Mouse (Mus musculus): ENCODE measurements around the gene Igfbp1. TPM values are rescaled to one million over a fixed set of nuclear protein-coding genes. Genes with fewer than 3 reads are reported as not detected.

Igfbp1 gene
- 339 and 343 TPM in 2 replicates for polyA plus RNA-seq (2015; fragmentation: Nextera tagmentation; extraction: Ambion mirVana)

DNA sequence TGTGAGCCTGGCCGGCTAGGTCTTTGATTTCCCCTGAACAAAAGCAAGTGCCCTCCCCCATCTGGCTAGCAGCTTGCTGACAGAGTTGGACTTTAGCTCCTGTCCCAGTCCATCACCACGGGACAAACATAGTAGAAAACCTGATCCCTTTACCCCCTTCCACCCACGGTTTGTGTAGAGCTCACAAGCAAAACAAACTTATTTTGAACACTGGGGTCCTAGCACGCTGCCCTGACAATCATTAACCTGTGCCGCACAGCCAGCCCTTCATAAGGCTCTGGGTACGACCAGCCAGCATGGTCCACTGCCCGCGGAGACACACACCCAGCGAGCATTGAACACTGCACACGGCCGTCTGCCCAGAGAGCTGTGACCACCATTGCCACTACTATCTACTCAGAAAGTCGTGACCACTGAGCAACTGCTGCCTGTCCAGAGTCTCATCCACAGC is at the start of gene Igfbp1:
Gene Igfbp1 (plus strand): TSS at position 292 of the 451 bp plus-strand sequence.
- WGBS (ENCODE audit: insufficient replicate concordance), result 46% methylated on average over 12 of the region's 12 CpGs
- Histone ChIP-seq H3K4me2 (ENCODE audit: low read depth, low read length) (peak within 1 kb of the TSS; percentile 39; the same call in 1 of the 2 replicates), H3K27ac (ENCODE audit: low read length) (peak within 1 kb of the TSS; percentile 69)

GRCm38 (mm10) chr11:7147945-7148344 is 49.6 kb upstream of the Igfbp1 start:
- Histone ChIP-seq H3K27ac (ENCODE audit: low read length) (no peak overlapping the region), H3K9ac (ENCODE audit: low read depth, low read length) (no peak overlapping the region), H3K4me2 (ENCODE audit: low read depth, low read length) (no peak overlapping the region), H3K4me3 (ENCODE audit: low read depth, low read length) (no peak overlapping the region), H3K9me3 (replicated peaks; ENCODE audit: control insufficient read depth, low read length) (no peaks in the 10 kb centered on the region), H3K36me3 (ENCODE audit: control insufficient read depth, insufficient read depth) (no peaks in the 10 kb centered on the region), H3K27me3 (ENCODE audit: control insufficient read depth, insufficient read depth, low read depth, low read length) (no peaks in the 10 kb centered on the region), H3K4me1 (ENCODE audit: control insufficient read depth, low read depth, low read length) (no peaks in the 10 kb centered on the region; the same call in 1 of the 2 replicates)
- WGBS (ENCODE audit: insufficient replicate concordance), result 58% methylated on average over 7 of the region's 7 CpGs
- no peak for ATAC-seq (ENCODE audit: low read depth)

More for the DNA sequence above, at the start of gene Igfbp1:
- Histone ChIP-seq H3K9me3 (replicated peaks; ENCODE audit: control insufficient read depth, low read length) (no peaks in the 10 kb centered on the region), H3K9ac (ENCODE audit: low read depth, low read length) (peak within 1 kb of the TSS; percentile 48), H3K4me1 (ENCODE audit: control insufficient read depth, low read depth, low read length) (no peaks in the 10 kb centered on the region; the same call in none of the 2 replicates), H3K27me3 (ENCODE audit: control insufficient read depth, insufficient read depth, low read depth, low read length) (no peaks in the 10 kb centered on the region), H3K36me3 (ENCODE audit: control insufficient read depth, insufficient read depth) (no peaks in the 10 kb centered on the region), H3K4me3 (ENCODE audit: low read depth, low read length) (peak within 1 kb of the TSS; percentile 47)
- ATAC-seq (ENCODE audit: low read depth), result peak; percentile 74

- Histone ChIP-seq H3K9ac (ENCODE audit: low read depth, low read length) (no peak overlapping the region), H3K27ac (ENCODE audit: low read length) (no peak overlapping the region), H3K4me1 (ENCODE audit: control insufficient read depth, low read depth, low read length) (no peaks in the 10 kb centered on the region; the same call in 1 of the 2 replicates), H3K9me3 (replicated peaks; ENCODE audit: control insufficient read depth, low read length) (no peaks in the 10 kb centered on the region), H3K36me3 (ENCODE audit: control insufficient read depth, insufficient read depth) (no peaks in the 10 kb centered on the region), H3K27me3 (ENCODE audit: control insufficient read depth, insufficient read depth, low read depth, low read length) (no peaks in the 10 kb centered on the region), H3K4me2 (ENCODE audit: low read depth, low read length) (no peak overlapping the region), H3K4me3 (ENCODE audit: low read depth, low read length) (no peak overlapping the region)
- no peak for ATAC-seq (ENCODE audit: low read depth)
- 62% methylated on average over 7 of the region's 7 CpGs for WGBS (ENCODE audit: insufficient replicate concordance)
Measured at GRCm38 (mm10) chr11:7149471-7149870, 48.1 kb upstream of the Igfbp1 start.

DNA sequence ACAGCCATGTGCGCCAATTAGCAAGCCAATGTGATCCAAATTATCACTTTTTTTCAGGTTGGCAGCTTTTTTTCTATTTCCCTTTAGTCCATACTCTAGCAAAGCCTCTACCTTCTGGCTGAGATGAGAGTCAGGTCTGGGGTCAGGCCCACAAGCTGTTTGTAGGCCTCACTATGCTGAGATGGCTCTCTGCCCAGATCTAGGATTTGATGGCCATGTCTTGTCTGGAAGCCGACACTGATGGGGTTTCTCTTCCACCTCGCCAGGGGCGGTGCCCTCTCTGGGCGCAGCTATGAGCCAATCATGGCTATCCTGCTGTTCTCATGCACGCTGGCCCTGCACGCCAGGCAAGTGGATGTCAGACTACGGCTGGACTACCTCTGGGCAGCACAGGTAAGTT is 47.1 kb upstream of the Igfbp1 start:
- Histone ChIP-seq H3K4me2 (ENCODE audit: low read depth, low read length) (no peak overlapping the region), H3K36me3 (ENCODE audit: control insufficient read depth, insufficient read depth) (no peaks in the 10 kb centered on the region), H3K4me3 (ENCODE audit: low read depth, low read length) (no peak overlapping the region), H3K27ac (ENCODE audit: low read length) (no peak overlapping the region), H3K9me3 (replicated peaks; ENCODE audit: control insufficient read depth, low read length) (no peaks in the 10 kb centered on the region), H3K27me3 (ENCODE audit: control insufficient read depth, insufficient read depth, low read depth, low read length) (no peaks in the 10 kb centered on the region), H3K4me1 (ENCODE audit: control insufficient read depth, low read depth, low read length) (no peaks in the 10 kb centered on the region; the same call in 1 of the 2 replicates), H3K9ac (ENCODE audit: low read depth, low read length) (no peak overlapping the region)
- WGBS (ENCODE audit: insufficient replicate concordance), result 58% methylated on average over 8 of the region's 8 CpGs
- ATAC-seq (ENCODE audit: low read depth), result no peak

DNA sequence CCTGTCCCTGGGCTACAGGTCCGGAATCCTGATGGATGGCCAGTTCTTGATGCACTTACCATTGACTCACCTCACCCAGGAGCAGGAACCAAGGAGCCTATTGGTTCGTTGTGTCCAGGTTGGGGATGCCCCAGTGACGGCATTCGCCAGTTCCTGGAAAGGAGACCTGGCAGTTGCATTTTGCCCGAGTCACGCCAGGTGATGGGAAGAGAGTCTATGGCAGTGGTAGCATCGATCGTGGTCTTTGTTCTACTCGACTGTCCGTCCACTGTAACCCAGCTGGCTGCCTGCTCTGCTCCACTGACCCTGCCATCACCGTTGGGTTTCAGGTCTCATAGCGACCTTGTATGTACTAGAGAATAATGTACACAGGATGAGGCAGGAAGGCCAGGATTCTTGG is 45.2 kb upstream of the Igfbp1 start:
- no peak for ATAC-seq (ENCODE audit: low read depth)
- no peak overlapping the region for H3K4me3 ChIP-seq (ENCODE audit: low read depth, low read length)
- no peak overlapping the region for H3K9ac ChIP-seq (ENCODE audit: low read depth, low read length)
- no peaks in the 10 kb centered on the region for H3K27me3 ChIP-seq (ENCODE audit: control insufficient read depth, insufficient read depth, low read depth, low read length)
- H3K4me1 ChIP-seq (ENCODE audit: control insufficient read depth, low read depth, low read length), result no peaks in the 10 kb centered on the region; the same call in 1 of the 2 replicates
- WGBS (ENCODE audit: insufficient replicate concordance), result 71% methylated on average over 12 of the region's 12 CpGs
- H3K9me3 ChIP-seq (replicated peaks; ENCODE audit: control insufficient read depth, low read length), result no peaks in the 10 kb centered on the region
- H3K4me2 ChIP-seq (ENCODE audit: low read depth, low read length), result no peak overlapping the region
- peak overlapping the region; percentile 79 for H3K27ac ChIP-seq (ENCODE audit: low read length)
- no peaks in the 10 kb centered on the region for H3K36me3 ChIP-seq (ENCODE audit: control insufficient read depth, insufficient read depth)

DNA sequence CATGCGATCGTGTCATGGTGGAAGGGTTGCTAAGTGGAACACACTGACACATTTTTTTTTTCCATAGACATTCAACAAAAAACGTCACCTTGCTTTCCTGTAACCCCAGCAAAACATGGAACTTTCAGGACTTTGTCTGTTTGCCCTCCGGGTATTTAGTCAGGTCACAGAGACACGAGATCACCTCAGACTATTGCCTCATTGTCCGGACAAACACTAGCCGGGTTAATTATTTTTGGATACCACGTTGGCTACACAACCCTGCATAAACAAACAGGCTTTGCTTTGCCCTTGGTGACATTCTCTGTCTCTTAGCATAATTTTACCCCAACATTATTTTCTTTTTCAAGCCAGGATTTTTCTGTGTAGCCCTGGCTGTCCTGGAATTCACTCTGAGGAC is 44.5 kb upstream of the Igfbp1 start:
- WGBS (ENCODE audit: insufficient replicate concordance), result 60% methylated on average over 8 of the region's 8 CpGs
- no peaks in the 10 kb centered on the region for H3K9me3 ChIP-seq (replicated peaks; ENCODE audit: control insufficient read depth, low read length)
- peak; percentile 85 for ATAC-seq (ENCODE audit: low read depth)
- H3K4me2 ChIP-seq (ENCODE audit: low read depth, low read length), result no peak overlapping the region
- no peaks in the 10 kb centered on the region for H3K27me3 ChIP-seq (ENCODE audit: control insufficient read depth, insufficient read depth, low read depth, low read length)
- no peaks in the 10 kb centered on the region; the same call in none of the 2 replicates for H3K4me1 ChIP-seq (ENCODE audit: control insufficient read depth, low read depth, low read length)
- no peaks in the 10 kb centered on the region for H3K36me3 ChIP-seq (ENCODE audit: control insufficient read depth, insufficient read depth)
- no peak overlapping the region for H3K4me3 ChIP-seq (ENCODE audit: low read depth, low read length)
- H3K27ac ChIP-seq (ENCODE audit: low read length), result peak overlapping the region; percentile 79
- no peak overlapping the region for H3K9ac ChIP-seq (ENCODE audit: low read depth, low read length)

DNA sequence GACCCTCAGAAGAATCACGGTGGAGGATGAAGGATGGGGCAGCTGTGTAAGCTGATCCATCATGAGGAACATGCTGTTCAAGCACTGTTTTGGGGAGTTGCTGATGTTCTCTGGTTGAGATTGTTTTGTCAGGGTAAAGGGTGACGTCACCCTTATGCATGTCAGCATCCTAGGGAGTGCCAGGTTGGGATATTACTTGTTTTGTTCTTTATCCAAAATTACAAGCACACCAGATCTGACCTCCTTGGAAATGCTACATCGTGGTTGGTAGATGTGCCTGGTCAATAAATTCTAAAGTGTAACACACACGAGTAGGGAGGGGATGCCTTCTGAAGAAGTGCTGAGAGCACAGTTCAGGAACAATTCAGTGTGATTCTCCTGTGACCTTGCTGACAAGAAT is 41.2 kb upstream of the Igfbp1 start:
- H3K4me3 ChIP-seq (ENCODE audit: low read depth, low read length), result no peak overlapping the region
- H3K4me1 ChIP-seq (ENCODE audit: control insufficient read depth, low read depth, low read length), result peaks cover 9% of the 10 kb centered on the region
- peak overlapping the region; percentile 33; the same call in 1 of the 2 replicates for H3K27ac ChIP-seq (ENCODE audit: low read length)
- WGBS (ENCODE audit: insufficient replicate concordance), result 41% methylated on average over 4 of the region's 4 CpGs
- no peak for ATAC-seq (ENCODE audit: low read depth)
- H3K36me3 ChIP-seq (ENCODE audit: control insufficient read depth, insufficient read depth), result no peaks in the 10 kb centered on the region
- no peak overlapping the region for H3K9ac ChIP-seq (ENCODE audit: low read depth, low read length)
- no peaks in the 10 kb centered on the region for H3K27me3 ChIP-seq (ENCODE audit: control insufficient read depth, insufficient read depth, low read depth, low read length)
- no peaks in the 10 kb centered on the region for H3K9me3 ChIP-seq (replicated peaks; ENCODE audit: control insufficient read depth, low read length)
- H3K4me2 ChIP-seq (ENCODE audit: low read depth, low read length), result no peak overlapping the region

- Histone ChIP-seq H3K27me3 (ENCODE audit: control insufficient read depth, insufficient read depth, low read depth, low read length) (no peaks in the 10 kb centered on the region), H3K9ac (ENCODE audit: low read depth, low read length) (no peak overlapping the region), H3K4me1 (ENCODE audit: control insufficient read depth, low read depth, low read length) (peaks cover 9% of the 10 kb centered on the region), H3K36me3 (ENCODE audit: control insufficient read depth, insufficient read depth) (no peaks in the 10 kb centered on the region), H3K27ac (ENCODE audit: low read length) (peak overlapping the region; percentile 29; the same call in 1 of the 2 replicates), H3K4me3 (ENCODE audit: low read depth, low read length) (no peak overlapping the region), H3K4me2 (ENCODE audit: low read depth, low read length) (no peak overlapping the region), H3K9me3 (replicated peaks; ENCODE audit: control insufficient read depth, low read length) (no peaks in the 10 kb centered on the region)
- ATAC-seq (ENCODE audit: low read depth), result no peak
- WGBS (ENCODE audit: insufficient replicate concordance), result 59% methylated on average over 6 of the region's 6 CpGs
Measured at GRCm38 (mm10) chr11:7158196-7158595, 39.4 kb upstream of the Igfbp1 start.

DNA sequence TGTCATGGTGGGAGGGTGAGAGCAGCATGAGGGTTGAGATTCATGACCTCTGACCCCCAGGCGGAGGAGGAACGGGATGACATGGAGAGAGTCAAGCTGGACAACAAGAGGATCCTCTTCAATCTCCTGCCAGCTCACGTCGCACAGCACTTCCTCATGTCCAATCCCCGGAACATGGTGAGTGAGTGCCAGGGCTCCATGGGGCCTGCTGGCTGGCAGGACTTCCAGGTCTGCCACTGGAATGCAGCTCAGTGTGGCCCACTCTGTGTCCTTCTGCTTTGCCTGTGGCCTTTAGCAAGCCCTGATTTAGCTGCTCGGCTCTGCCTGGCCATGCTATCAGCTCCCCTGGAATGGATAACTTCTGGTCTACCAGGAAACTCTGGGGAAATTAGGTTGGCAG is 37.4 kb upstream of the Igfbp1 start:
- Histone ChIP-seq H3K36me3 (ENCODE audit: control insufficient read depth, insufficient read depth) (no peaks in the 10 kb centered on the region), H3K27me3 (ENCODE audit: control insufficient read depth, insufficient read depth, low read depth, low read length) (no peaks in the 10 kb centered on the region), H3K27ac (ENCODE audit: low read length) (peak overlapping the region; percentile 56), H3K4me2 (ENCODE audit: low read depth, low read length) (no peak overlapping the region), H3K9ac (ENCODE audit: low read depth, low read length) (no peak overlapping the region), H3K4me1 (ENCODE audit: control insufficient read depth, low read depth, low read length) (peaks cover 9% of the 10 kb centered on the region), H3K9me3 (replicated peaks; ENCODE audit: control insufficient read depth, low read length) (no peaks in the 10 kb centered on the region), H3K4me3 (ENCODE audit: low read depth, low read length) (no peak overlapping the region)
- 57% methylated on average over 6 of the region's 6 CpGs for WGBS (ENCODE audit: insufficient replicate concordance)
- ATAC-seq (ENCODE audit: low read depth), result no peak

All from liver, embryonic 16.5 days (tissue).